Mouse (Mus musculus) CH12.LX (cell line): ENCODE data around the gene Mprip.
A peak's percentile ranks its signal among the peaks of the same experiment; 100 is the strongest.

Experiments
- CHD2 ChIP-seq: IDR thresholded peaks from 2 replicates; pipeline ENCODE4 v1.6.1; 2011; ENCODE audit warnings: low read length, improper control_type of control experiment
- CTCF ChIP-seq, 2 experiments: IDR thresholded peaks in 1 of 2; conservative IDR thresholded peaks in 1 of 2; 2 replicates each; pipeline ENCODE4 v1.5.1; 2011 to 2012; ENCODE audit warnings: low read depth in 2 of 2, low read length in 2 of 2, improper control_type of control experiment in 1 of 2, inconsistent platforms in 1 of 2, mild to moderate bottlenecking in 1 of 2, moderate library complexity in 1 of 2
- KAT2A ChIP-seq: IDR thresholded peaks from 2 replicates; pipeline ENCODE4 v1.6.1; 2012; ENCODE audit warnings: low read length, improper control_type of control experiment, inconsistent platforms; ENCODE audit not compliant: insufficient replicate concordance
- MAFK ChIP-seq: IDR thresholded peaks from 2 replicates; pipeline ENCODE4 v1.6.1; 2011; ENCODE audit warnings: low read length, improper control_type of control experiment; ENCODE audit not compliant: insufficient replicate concordance
- NELFE ChIP-seq: IDR thresholded peaks from 2 replicates; pipeline ENCODE4 v1.6.1; 2011; ENCODE audit warnings: low read depth, low read length, improper control_type of control experiment
- PAX5 ChIP-seq: IDR thresholded peaks from 2 replicates; pipeline ENCODE4 v1.6.1; 2012; ENCODE audit warnings: low read length, inconsistent platforms, mixed read lengths
- POLR2A ChIP-seq: IDR thresholded peaks from 2 replicates; pipeline ENCODE4 v1.6.1; 2011; ENCODE audit warnings: low read depth, mild to moderate bottlenecking, improper control_type of control experiment, low read length
- RAD21 ChIP-seq: IDR thresholded peaks from 2 replicates; pipeline ENCODE4 v1.6.1; 2011; ENCODE audit warnings: low read depth, mild to moderate bottlenecking, low read length, improper control_type of control experiment, moderate library complexity
- RCOR1 ChIP-seq: conservative IDR thresholded peaks from 2 replicates; pipeline ENCODE4 v1.6.1; 2012; ENCODE audit warnings: low read depth, mild to moderate bottlenecking, inconsistent platforms, low read length, improper control_type of control experiment
- SMC3 ChIP-seq: IDR thresholded peaks from 2 replicates; pipeline ENCODE4 v1.6.1; 2011; ENCODE audit warnings: low read depth, low read length, improper control_type of control experiment
- UBTF ChIP-seq: IDR thresholded peaks from 2 replicates; pipeline ENCODE4 v1.6.1; 2012; ENCODE audit warnings: low read depth, mild to moderate bottlenecking, inconsistent platforms, low read length, improper control_type of control experiment, moderate library complexity
- ZNF384 ChIP-seq: IDR thresholded peaks from 2 replicates; pipeline ENCODE4 v1.6.1; 2012; ENCODE audit warnings: low read depth, low read length, improper control_type of control experiment, inconsistent platforms

- peak in 1 of 2 experiments; percentile 63; a peak in 2 of 4 replicates for TF ChIP-seq CTCF (conservative IDR thresholded peaks at IDR 0.05 in 1 of 2, IDR thresholded peaks at IDR 0.05 in 1 of 2; ENCODE audit: low read depth in 2 of 2, low read length in 2 of 2)
- no peak for TF ChIP-seq RAD21
- 0 out of 2 replicates have a peak, but pooled peaks have one; percentile 14 for TF ChIP-seq POLR2A
- TF ChIP-seq SMC3: no peak
- no peak for TF ChIP-seq KAT2A
- TF ChIP-seq NELFE: no peak
- TF ChIP-seq PAX5: no peak
- no peak for TF ChIP-seq CHD2
- TF ChIP-seq RCOR1: no peak
- no peak for TF ChIP-seq MAFK
- TF ChIP-seq ZNF384: peak; percentile 9; the same call in 1 of the 2 replicates
- no peak for TF ChIP-seq UBTF
Measured at GRCm38 (mm10) chr11:59808170-59808960, 147.3 kb downstream of the Mprip start.
